Mouse (Mus musculus): ENCODE data around the gene Tjp2.

DNA sequence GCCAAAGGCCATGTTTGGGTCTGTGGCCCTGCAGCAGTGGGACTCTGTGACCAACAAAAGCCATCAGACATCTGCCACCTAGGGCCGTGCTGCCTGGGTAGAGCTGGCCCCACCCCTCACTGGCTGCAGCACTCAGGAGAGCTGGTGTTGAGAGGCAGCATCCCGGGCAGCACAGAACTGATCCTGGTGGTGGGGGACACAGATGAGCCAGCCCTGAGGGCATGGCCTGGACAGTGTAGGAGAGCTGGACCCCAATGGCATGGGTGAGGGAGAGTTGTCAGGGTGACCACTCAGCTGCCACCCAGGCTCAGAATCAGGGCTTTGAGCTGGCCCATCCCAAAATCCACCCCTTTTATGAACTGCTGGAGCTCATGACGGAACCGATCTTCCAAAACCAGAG, 87.4 kb downstream of the Tjp2 start:
- TF ChIP-seq CTCF (IDR thresholded peaks at IDR 0.05; ENCODE audit: low read depth) (no peak), EP300 (IDR thresholded peaks at IDR 0.05; ENCODE audit: low read depth) (no peak)

Data from heart, postnatal 0 days (tissue).